Mouse (Mus musculus) limb, embryonic 14.5 days (tissue): ENCODE data around the gene Phc1. TPM values are rescaled to one million over a fixed set of nuclear protein-coding genes. Genes with fewer than 3 reads are reported as not detected.
A peak's percentile ranks its signal among the peaks of the same experiment; 100 is the strongest.
"Not testable (repeated sequence)": the region's sequence is repeated elsewhere in the genome, so short reads cannot be mapped to it uniquely, and the experiment has no call there.

Source experiments
- ATAC-seq: fragments of 200-750 bp; cut with Nextera tagmentation; 2 replicates; pipeline ENCODE4 v1.8.0; 2017; ENCODE audit warnings: low read depth, moderate number of reproducible peaks, moderate TSS enrichment; ENCODE audit not compliant: low FRiP score
- DNase-seq: peaks from one replicate; pipeline ENCODE4 v3.0.0-alpha.2; 2015; ENCODE audit warnings: low spot score
- H3K27ac ChIP-seq: fragments of 300-500 bp; sonication (generic); replicated peaks from 2 replicates; pipeline ENCODE4 v1.5.1; 2014; ENCODE audit warnings: low read depth, mild to moderate bottlenecking, low read length, moderate library complexity, mixed read lengths
- H3K27me3 ChIP-seq: fragments of 300-500 bp; sonication (generic); 2 replicates; pipeline ENCODE4 v1.6.1; 2014; ENCODE audit warnings: low read length, mixed read lengths; ENCODE audit not compliant: control insufficient read depth, insufficient read depth
- H3K36me3 ChIP-seq: fragments of 300-500 bp; sonication (generic); 2 replicates; pipeline ENCODE4 v1.6.1; 2014; ENCODE audit warnings: mild to moderate bottlenecking, low read length, moderate library complexity, mixed read lengths; ENCODE audit not compliant: control insufficient read depth, insufficient read depth
- H3K4me1 ChIP-seq: fragments of 300-500 bp; sonication (generic); 2 replicates; pipeline ENCODE4 v1.6.1; 2014; ENCODE audit warnings: antibody characterized with exemption, low read length, mixed read lengths; ENCODE audit not compliant: control insufficient read depth, insufficient read depth
- H3K4me2 ChIP-seq: fragments of 300-500 bp; sonication (generic); replicated peaks from 2 replicates; pipeline ENCODE4 v1.6.1; 2014; ENCODE audit warnings: low read depth, mild to moderate bottlenecking, low read length, moderate library complexity; ENCODE audit not compliant: severe bottlenecking
- H3K4me3 ChIP-seq: fragments of 300-500 bp; sonication (generic); replicated peaks from 2 replicates; pipeline ENCODE4 v1.5.1; 2014; ENCODE audit warnings: low read length
- H3K9ac ChIP-seq: fragments of 300-500 bp; sonication (generic); 2 replicates; pipeline ENCODE4 v1.6.1; 2014; ENCODE audit warnings: mild to moderate bottlenecking, low read depth, low read length, moderate library complexity; ENCODE audit not compliant: severe bottlenecking
- H3K9me3 ChIP-seq: fragments of 300-500 bp; sonication (generic); 2 replicates; pipeline ENCODE4 v1.6.1; 2016; ENCODE audit warnings: low read length; ENCODE audit not compliant: control insufficient read depth
- POLR2A ChIP-seq: fragments of 200-500 bp; IDR thresholded peaks from 2 replicates; pipeline ENCODE4 v1.8.0; 2012; ENCODE audit warnings: inconsistent platforms, mild to moderate bottlenecking, moderate library complexity, borderline replicate concordance; ENCODE audit not compliant: insufficient read depth, insufficient read length; ENCODE audit errors: extremely low read depth
- WGBS: fragments of 180-500 bp; shearing (Covaris S2); extraction: QIAGEN DNeasy Blood & Tissue Kit; methylation state at CpG from one replicate; pipeline ENCODE4 v1.1.7; 2014; 5-methylcytosine and 5-hydroxymethylcytosine counted together
- polyA plus RNA-seq, 2 experiments: library from polyadenylated mRNA; depleted of rRNA in 1 of 2; stranded (reverse) in 1 of 2; unstranded in 1 of 2; fragments of >200 nt; fragmentation: Nextera tagmentation in 1 of 2; extraction: Ambion mirVana in 1 of 2; gene quantifications; 2 replicates each; pipeline versions ENCODE4 v1.2.1 to v1.2.3; 2012 to 2014

Gene Phc1
- polyA plus RNA-seq (2012; rRNA removed) = 57.3 and 78.6 TPM in 2 replicates
- 24.5 and 27.8 TPM in 2 replicates for polyA plus RNA-seq (2014; fragmentation: Nextera tagmentation; extraction: Ambion mirVana)

- WGBS = 1% methylated on average over 17 of the region's 17 CpGs
- TF ChIP-seq POLR2A = no peak
Observed at GRCm38 (mm10) chr6:122340349-122341000, at the start of gene Phc1. Phc1 (minus strand) TSS chr6:122340561.

GRCm38 (mm10) chr6:122389986-122390385 is 49.6 kb upstream of the Phc1 start:
- 94% methylated on average over 3 of the region's 3 CpGs for WGBS
- H3K27me3 ChIP-seq, H3K4me3 ChIP-seq, H3K9ac ChIP-seq, H3K4me2 ChIP-seq, H3K27ac ChIP-seq, H3K9me3 ChIP-seq, H3K4me1 ChIP-seq, H3K36me3 ChIP-seq, DNase-seq, ATAC-seq: not testable (repeated sequence)

More at GRCm38 (mm10) chr6:122340349-122341000, at the start of gene Phc1:
- Histone ChIP-seq H3K27ac (peak within 1 kb of the TSS; percentile 93), H3K4me3 (peak within 1 kb of the TSS; percentile 68), H3K36me3 (peaks cover 4% of the 10 kb centered on the region), H3K9me3 (no peaks in the 10 kb centered on the region), H3K4me2 (peak within 1 kb of the TSS; percentile 67), H3K27me3 (no peaks in the 10 kb centered on the region), H3K4me1 (peaks cover 20% of the 10 kb centered on the region), H3K9ac (peak within 1 kb of the TSS; percentile 76)
- DNase-seq = peak; percentile 54
- peak; percentile 39; the same call in 1 of the 2 replicates for ATAC-seq

GRCm38 (mm10) chr6:122387177-122388028 is 47.0 kb upstream of the Phc1 start:
- DNase-seq, H3K9ac ChIP-seq: not testable (repeated sequence)
- 80% methylated on average over 12 of the region's 12 CpGs for WGBS

GRCm38 (mm10) chr6:122385724-122386123 is 45.4 kb upstream of the Phc1 start:
- no peaks in the 10 kb centered on the region for H3K36me3 ChIP-seq
- TF ChIP-seq POLR2A = no peak
- H3K27me3 ChIP-seq = no peaks in the 10 kb centered on the region
- H3K9ac ChIP-seq = no peak overlapping the region
- H3K4me1 ChIP-seq = no peaks in the 10 kb centered on the region
- WGBS = 66% methylated on average over 5 of the region's 5 CpGs
- no peak for DNase-seq
- no peak overlapping the region for H3K4me3 ChIP-seq
- no peak overlapping the region for H3K4me2 ChIP-seq
- ATAC-seq = no peak
- no peaks in the 10 kb centered on the region for H3K9me3 ChIP-seq
- no peak overlapping the region for H3K27ac ChIP-seq

More at GRCm38 (mm10) chr6:122387177-122388028, 47.0 kb upstream of the Phc1 start:
- not testable (repeated sequence) for H3K4me3 ChIP-seq, H3K36me3 ChIP-seq, H3K9me3 ChIP-seq, H3K4me2 ChIP-seq, ATAC-seq, H3K27ac ChIP-seq, H3K27me3 ChIP-seq, H3K4me1 ChIP-seq

GRCm38 (mm10) chr6:122384886-122385285 is 44.5 kb upstream of the Phc1 start:
- H3K9ac ChIP-seq = no peak overlapping the region
- 90% methylated on average over 13 of the region's 13 CpGs for WGBS
- H3K27me3 ChIP-seq = no peaks in the 10 kb centered on the region
- DNase-seq (no peak), ATAC-seq (no peak)
- H3K4me1 ChIP-seq = no peaks in the 10 kb centered on the region
- no peak overlapping the region for H3K27ac ChIP-seq
- TF ChIP-seq POLR2A = no peak
- H3K9me3 ChIP-seq = no peaks in the 10 kb centered on the region
- no peaks in the 10 kb centered on the region for H3K36me3 ChIP-seq
- no peak overlapping the region for H3K4me3 ChIP-seq
- no peak overlapping the region for H3K4me2 ChIP-seq
